Comparison of ENCODE assay signal across 9 mouse cellular contexts in the genomic region with DNA sequence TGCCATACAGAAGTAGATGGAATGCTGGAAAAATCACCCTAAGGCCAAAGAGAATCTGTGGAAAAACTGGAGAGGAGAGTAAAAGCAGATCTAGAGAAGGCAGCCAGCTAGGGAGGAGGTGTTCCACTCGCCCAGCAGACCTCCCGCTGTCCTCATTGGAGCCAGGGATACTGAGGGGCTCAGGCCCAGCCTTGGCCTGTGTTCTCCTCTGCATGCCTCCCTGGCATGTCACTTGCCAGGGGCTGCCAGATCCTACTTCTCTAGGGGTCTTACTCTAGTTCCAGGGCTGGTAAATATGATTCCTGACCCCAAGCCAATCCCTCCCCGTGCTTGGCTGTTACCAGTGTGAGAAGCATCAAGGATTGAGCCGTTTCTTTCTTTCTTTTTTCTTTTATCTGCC. TPM values are rescaled to one million over a fixed set of nuclear protein-coding genes. Genes with fewer than 3 reads are reported as not detected.
DNase-seq lines count a peak whose midpoint lies in the region; ATAC-seq lines count a peak whose summit lies in the region.
"Had no signal": no experiment of that assay in that cellular context is flagged by ENCODE, and none has a peak within 500 bp of the region (broad histone marks: within the 10 kb centered on the region; RNA-seq: fewer than 3 reads in every experiment).

No protein-coding gene starts in this region.

- no peak overlapping the region for H3K4me3 ChIP-seq in forebrain, embryonic 16.5 days (replicated peaks; ENCODE audit: low read length)
- no peak overlapping the region for H3K4me3 ChIP-seq in midbrain, embryonic 16.5 days (ENCODE audit: low read depth, low read length)

- H3K36me3 ChIP-seq in forebrain, embryonic 16.5 days (ENCODE audit: control insufficient read depth, insufficient read depth) = no peaks in the 10 kb centered on the region
- H3K36me3 ChIP-seq in midbrain, embryonic 16.5 days (ENCODE audit: control insufficient read depth, insufficient read depth, low read length) = no peaks in the 10 kb centered on the region

- peak; percentile 18 for DNase-seq in gastrocnemius, adult 18-20 months (ENCODE audit: low spot score)
- no peak for DNase-seq in gastrocnemius, adult 8-10 months (ENCODE audit: low spot score in 2 of 2)
- peak; percentile 79 for DNase-seq in left cerebral cortex, postnatal 4 days
- DNase-seq in left cerebral cortex, adult 9 months (ENCODE audit: low spot score in 2 of 2) = no peak
- no peak for DNase-seq in thymus, postnatal 25 days
- DNase-seq in spleen, postnatal 4 days (ENCODE audit: low spot score in 2 of 2) = no peak

- intact Hi-C loops in left cerebral cortex, postnatal 4 days (cut with DNase I) = no loop called here

- no peak overlapping the region for H3K9ac ChIP-seq in forebrain, embryonic 16.5 days (replicated peaks; ENCODE audit: low read depth, low read length)
- H3K9ac ChIP-seq in midbrain, embryonic 16.5 days (ENCODE audit: low read depth, low read length) = no peak overlapping the region
- H3K9ac ChIP-seq: lung, embryonic 14.5 days had no signal

- H3K27ac ChIP-seq in forebrain, embryonic 16.5 days (ENCODE audit: low read length) = peak overlapping the region; percentile 75
- no peak overlapping the region for H3K27ac ChIP-seq in midbrain, embryonic 16.5 days (ENCODE audit: low read length)

- no peaks in the 10 kb centered on the region for H3K9me3 ChIP-seq in forebrain, embryonic 16.5 days (ENCODE audit: control insufficient read depth, low read length)
- no peaks in the 10 kb centered on the region for H3K9me3 ChIP-seq in midbrain, embryonic 16.5 days (replicated peaks; ENCODE audit: control insufficient read depth, low read length, poor library complexity, severe bottlenecking)

- H3K27me3 ChIP-seq in forebrain, embryonic 16.5 days (replicated peaks; ENCODE audit: control insufficient read depth, insufficient read depth, low read length) = no peaks in the 10 kb centered on the region
- H3K27me3 ChIP-seq in midbrain, embryonic 16.5 days (ENCODE audit: control insufficient read depth, insufficient read depth, low read depth, low read length) = no peaks in the 10 kb centered on the region

- 36% methylated on average over 4 of the region's 4 CpGs for WGBS in forebrain, embryonic 16.5 days
- 32% methylated on average over 4 of the region's 4 CpGs for WGBS in midbrain, embryonic 16.5 days

- H3K4me1 ChIP-seq in forebrain, embryonic 16.5 days (replicated peaks; ENCODE audit: control insufficient read depth, insufficient read depth, low read length) = peaks cover 51% of the 10 kb centered on the region
- H3K4me1 ChIP-seq in midbrain, embryonic 16.5 days (ENCODE audit: control insufficient read depth, insufficient read depth, low read length) = peaks cover 25% of the 10 kb centered on the region

- ATAC-seq in forebrain, embryonic 16.5 days = peak; percentile 39
- 0 out of 2 replicates have a peak, but pooled peaks have one; percentile 42 for ATAC-seq in midbrain, embryonic 16.5 days

- H3K4me2 ChIP-seq in forebrain, embryonic 16.5 days (ENCODE audit: low read length) = no peak overlapping the region
- H3K4me2 ChIP-seq in midbrain, embryonic 16.5 days (ENCODE audit: low read length) = no peak overlapping the region

RNA-seq across cellular contexts. Expression of gene Cdon, which starts 59.5 kb away (rescaled TPM):
- total RNA-seq in gastrocnemius, adult 18-20 months (2021) = 10 to 100 TPM in 1 of 2 experiments, 1 to 10 TPM in 1; 9.5 to 10.4 TPM
- total RNA-seq in gastrocnemius, adult 8-10 months (2022) = 10 to 100 TPM; 12.1 to 14.2 (median 13.1) TPM
- 10 to 100 TPM; 13.0 to 14.1 TPM for total RNA-seq in left cerebral cortex, postnatal 4 days (2021)
- 11.9 and 12.3 TPM in 2 replicates for polyA plus RNA-seq in forebrain, embryonic 16.5 days (2015; fragmentation: Nextera tagmentation; extraction: Ambion mirVana)
- polyA plus RNA-seq in midbrain, embryonic 16.5 days (2015; fragmentation: Nextera tagmentation; extraction: Ambion mirVana) = 2.1 and 3.4 TPM in 2 replicates

Comparison
In these comparisons a context has a peak if more than half of its experiments do, and no peak if none do; other contexts are left out.
1. DNase-seq: peak in gastrocnemius, adult 18-20 months (single experiment) and left cerebral cortex, postnatal 4 days (single experiment); none in gastrocnemius, adult 8-10 months (0 of 2), left cerebral cortex, adult 9 months (0 of 2), thymus, postnatal 25 days (single experiment) and spleen, postnatal 4 days (0 of 2).